Mouse (Mus musculus) CH12.LX (cell line): ENCODE measurements around the gene Cep41.

Experiments
- ELF1 ChIP-seq: IDR thresholded peaks from 2 replicates; pipeline ENCODE4 v1.6.1; 2014; ENCODE audit warnings: low read depth, mild to moderate bottlenecking, inconsistent platforms, low read length, improper control_type of control experiment
- POLR2A ChIP-seq: IDR thresholded peaks from 2 replicates; pipeline ENCODE4 v1.6.1; 2011; ENCODE audit warnings: low read depth, mild to moderate bottlenecking, improper control_type of control experiment, low read length

DNA sequence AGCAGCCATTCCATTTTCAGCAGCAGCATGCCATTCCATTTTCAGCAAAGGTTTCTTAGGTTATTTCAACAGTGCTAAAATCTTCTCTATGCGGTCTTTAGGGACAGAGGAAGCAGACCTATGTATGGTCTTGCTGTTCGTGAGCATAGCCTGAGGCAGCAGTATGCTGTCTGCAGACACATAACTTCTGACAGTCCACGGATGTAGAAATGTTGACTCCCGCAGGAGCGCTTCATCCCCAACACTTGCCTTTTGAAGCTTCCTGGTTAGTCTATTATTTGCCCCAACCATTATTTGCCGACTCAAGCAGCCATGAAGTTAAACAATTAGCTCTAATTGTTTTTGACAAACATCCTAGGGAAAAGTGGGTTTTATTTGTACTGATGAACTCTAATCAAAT lies 15.6 kb upstream of the Cep41 start:
- no peak for TF ChIP-seq POLR2A
- TF ChIP-seq ELF1: no peak
